Mouse (Mus musculus): ENCODE measurements around the gene 1700031F05Rik. TPM values are rescaled to one million over a fixed set of nuclear protein-coding genes. Genes with fewer than 3 reads are reported as not detected.
"Not testable (repeated sequence)": the region's sequence is repeated elsewhere in the genome, so short reads cannot be mapped to it uniquely, and the experiment has no call there.

Gene 1700031F05Rik
- not detected for total RNA-seq (2021)
- long read RNA-seq, experiment 1: 0 reads
- long read RNA-seq, experiment 2: 0 reads

GRCm38 (mm10) chrX:102867871-102868270, at the start of gene 1700031F05Rik:
Gene 1700031F05Rik, minus strand, starts transcription at chrX:102867971.
- DNase-seq: no peak

GRCm38 (mm10) chrX:102914823-102915222, 47.1 kb upstream of the 1700031F05Rik start:
- DNase-seq: not testable (repeated sequence)

- DNase-seq: not testable (repeated sequence)
Measured at GRCm38 (mm10) chrX:102908587-102908986, 40.8 kb upstream of the 1700031F05Rik start, which contains the start of the genes Dmrtc1a and 1700011M02Rik. Gene Dmrtc1a, minus strand, starts transcription at chrX:102908687. Gene 1700011M02Rik, plus strand, starts transcription at chrX:102908905.

- DNase-seq: not testable (repeated sequence)
Measured at GRCm38 (mm10) chrX:102854516-102854915, 13.3 kb downstream of the 1700031F05Rik start, which contains the start of gene Dmrtc1c2. Gene Dmrtc1c2, minus strand, starts transcription at chrX:102854616.

- no peak for DNase-seq
Measured at GRCm38 (mm10) chrX:102812311-102812710, 55.5 kb downstream of the 1700031F05Rik start.

Other genes with a start within 250 kb of the 1700031F05Rik start
- 10 to 100 TPM; 37.4 to 46.6 TPM for gene Phka1, start 223.7 kb downstream of the 1700031F05Rik start, total RNA-seq (2021)
- gene Gm3880, start 181.0 kb downstream of the 1700031F05Rik start, total RNA-seq (2021): not detected
- not detected for gene Gm9112, start 160.3 kb downstream of the 1700031F05Rik start, total RNA-seq (2021)
- not detected for gene Dmrtc1b, start 160.1 kb downstream of the 1700031F05Rik start, total RNA-seq (2021)
- not detected for gene Dmrtc1c1, start 65.0 kb downstream of the 1700031F05Rik start, total RNA-seq (2021)
- not detected for gene Dmrtc1c2, start 13.4 kb downstream of the 1700031F05Rik start, total RNA-seq (2021)
- under 1 TPM in 1 of 2 experiments, not detected in 1; 0.26 TPM for gene Dmrtc1a, start 40.7 kb upstream of the 1700031F05Rik start, total RNA-seq (2021)
- not detected for gene 1700011M02Rik, start 40.9 kb upstream of the 1700031F05Rik start, total RNA-seq (2021)
- gene 1700018G05Rik, start 60.4 kb upstream of the 1700031F05Rik start, total RNA-seq (2021): not detected